Mouse (Mus musculus) ES-E14 (cell line): Measurements from ENCODE around the gene Lclat1. TPM values are rescaled to one million over a fixed set of nuclear protein-coding genes. Genes with fewer than 3 reads are reported as not detected.

Experiments
- DNase-seq: peaks from one replicate; pipeline ENCODE4 v3.0.0-alpha.2; 2013; ENCODE audit warnings: low read depth, low spot score
- H3K27ac ChIP-seq: 2 replicates; pipeline ENCODE4 v1.5.1; 2012; ENCODE audit warnings: low read depth, mild to moderate bottlenecking, low read length, moderate library complexity, mixed read lengths; ENCODE audit not compliant: poor library complexity, insufficient read depth, severe bottlenecking
- H3K36me3 ChIP-seq: 2 replicates; pipeline ENCODE4 v1.6.1; 2012; ENCODE audit warnings: mild to moderate bottlenecking, low read length, moderate library complexity, mixed read lengths; ENCODE audit not compliant: control insufficient read depth, poor library complexity, insufficient read depth, severe bottlenecking
- H3K4me1 ChIP-seq, 2 experiments: fragments of 150-350 bp in 1 of 2; sonication (generic) in 1 of 2; 2 replicates each; pipeline ENCODE4 v1.6.1; 2012; ENCODE audit warnings: low read length in 2 of 2, mild to moderate bottlenecking in 1 of 2, mixed read lengths in 1 of 2; ENCODE audit not compliant: control insufficient read depth in 2 of 2, insufficient read depth in 2 of 2, poor library complexity in 1 of 2
- H3K4me3 ChIP-seq, 2 experiments: fragments of 150-350 bp in 1 of 2; sonication (generic) in 1 of 2; 2 replicates each; pipeline ENCODE4 v1.5.1; 2012; ENCODE audit warnings: low read length in 2 of 2, low read depth in 1 of 2, mild to moderate bottlenecking in 1 of 2, mixed read lengths in 1 of 2; ENCODE audit not compliant: insufficient read depth in 1 of 2, poor library complexity in 1 of 2, severe bottlenecking in 1 of 2
- H3K9ac ChIP-seq: 2 replicates; pipeline ENCODE4 v1.6.1; 2012; ENCODE audit warnings: low read depth, mild to moderate bottlenecking, low read length, mixed read lengths; ENCODE audit not compliant: poor library complexity, insufficient read depth, severe bottlenecking
- H3K9me3 ChIP-seq: fragments of 150-350 bp; sonication (generic); 2 replicates; pipeline ENCODE4 v1.6.1; 2012; ENCODE audit warnings: low read depth, mild to moderate bottlenecking, low read length; ENCODE audit not compliant: control insufficient read depth, insufficient read depth
- CHD2 ChIP-seq: IDR thresholded peaks from 2 replicates; pipeline ENCODE4 v1.6.1; 2014; ENCODE audit warnings: mild to moderate bottlenecking, low read depth, low read length, inconsistent platforms
- HCFC1 ChIP-seq: IDR thresholded peaks from 2 replicates; pipeline ENCODE4 v1.6.1; 2012; ENCODE audit warnings: low read length, inconsistent platforms, borderline replicate concordance; ENCODE audit not compliant: insufficient read depth
- MAFK ChIP-seq: IDR thresholded peaks from 2 replicates; pipeline ENCODE4 v1.6.1; 2014; ENCODE audit warnings: mild to moderate bottlenecking, low read depth, low read length, inconsistent platforms; ENCODE audit not compliant: insufficient read depth
- ZC3H11A ChIP-seq: IDR thresholded peaks from 2 replicates; pipeline ENCODE4 v1.6.1; 2012; ENCODE audit warnings: low read depth, mild to moderate bottlenecking, inconsistent platforms, low read length, borderline replicate concordance
- ZNF384 ChIP-seq: IDR thresholded peaks from 2 replicates; pipeline ENCODE4 v1.6.1; 2012; ENCODE audit warnings: low read depth, low read length, inconsistent platforms
- in situ Hi-C, 2 experiments: fragments of 600-800 bp; cut with MboI; formaldehyde crosslinking; loops; one replicate each; pipeline ENCODE4 v1.15.1; 2025; ENCODE audit warnings: low sequenced_read_pairs in 2 of 2, inconsistent platforms in 1 of 2; ENCODE audit not compliant: unreplicated experiment in 2 of 2
- total RNA-seq: library from RNA; depleted of rRNA; stranded (reverse); fragments of 300-350 nt; gene quantifications from 2 replicates; pipeline ENCODE4 v1.2.3, GENCODE M21; 2012

Lclat1 gene
- total RNA-seq, 1 experiment: 8.6 TPM

DNA sequence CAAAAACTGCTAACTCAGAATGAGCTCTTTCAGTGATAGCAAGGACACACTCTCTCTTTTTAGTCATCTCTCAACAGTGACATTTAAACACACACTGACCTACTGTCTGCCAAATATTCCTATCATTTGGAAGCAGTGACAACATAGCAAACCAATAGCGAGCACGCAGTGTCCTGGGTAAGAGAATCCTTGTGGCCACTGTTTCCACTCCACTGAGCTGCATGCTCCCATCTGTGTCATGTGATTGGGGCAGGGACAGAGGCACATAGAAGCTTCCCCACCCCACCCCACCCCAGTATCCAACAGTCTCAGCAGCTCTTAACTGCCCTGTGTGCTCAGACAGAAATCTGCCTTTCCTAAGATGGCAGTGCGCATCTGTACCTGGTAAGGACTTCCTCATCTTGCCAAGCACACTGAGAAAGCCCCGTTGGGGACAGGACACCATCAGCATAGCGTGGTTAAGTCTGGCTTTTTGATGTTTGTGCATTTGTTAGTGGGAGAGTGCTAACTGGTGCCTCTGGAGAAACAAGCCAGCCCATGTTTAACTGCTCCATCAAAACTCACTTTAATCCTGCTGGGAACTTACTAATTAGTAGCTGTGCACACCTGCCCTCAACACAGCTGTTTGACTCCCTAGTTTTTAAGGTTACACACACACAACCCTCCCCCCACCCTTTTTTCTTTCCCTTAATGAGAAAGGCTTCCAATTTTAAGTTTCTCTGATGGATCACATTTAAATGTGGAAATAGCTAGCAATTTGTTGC, 133.5 kb downstream of the Lclat1 start:
- no peaks in the 10 kb centered on the region; the same call in 1 of the 2 replicates for H3K36me3 ChIP-seq
- no peak for DNase-seq
- H3K4me1 ChIP-seq: no peaks in the 10 kb centered on the region
- in situ Hi-C loops: no loop called here
- H3K9ac ChIP-seq: no peak overlapping the region
- TF ChIP-seq ZNF384 (no peak), HCFC1 (no peak), CHD2 (no peak), MAFK (no peak), ZC3H11A (no peak)
- H3K27ac ChIP-seq: no peak overlapping the region
- no peak overlapping the region for H3K4me3 ChIP-seq
- H3K9me3 ChIP-seq: no peaks in the 10 kb centered on the region

DNA sequence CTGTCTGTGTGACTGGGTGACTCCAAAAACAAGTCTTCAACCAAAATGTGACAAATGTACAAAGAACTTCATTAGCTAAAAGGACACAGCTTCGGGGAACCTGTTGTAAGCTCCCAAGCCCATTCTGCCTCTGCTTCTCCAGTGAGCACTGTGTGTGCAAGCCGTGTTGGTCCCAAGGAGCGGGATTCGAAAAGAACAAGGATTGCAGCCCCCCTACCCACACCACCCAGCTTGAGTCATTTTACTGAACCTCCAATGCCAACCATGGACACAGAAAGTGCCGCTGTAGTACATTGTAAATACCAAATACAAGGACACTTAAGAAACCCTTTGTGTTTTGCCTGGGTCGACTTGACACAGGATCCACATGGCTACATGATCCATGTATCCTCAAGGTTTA, 135.9 kb downstream of the Lclat1 start:
- in situ Hi-C loops: no loop called here
- H3K9me3 ChIP-seq: no peaks in the 10 kb centered on the region
- no peak overlapping the region for H3K4me3 ChIP-seq
- TF ChIP-seq ZNF384 (no peak), ZC3H11A (no peak), CHD2 (no peak)
- no peaks in the 10 kb centered on the region; the same call in 1 of the 2 replicates for H3K36me3 ChIP-seq
- no peak overlapping the region for H3K27ac ChIP-seq
- no peak for DNase-seq
- no peak overlapping the region for H3K9ac ChIP-seq
- H3K4me1 ChIP-seq: no peaks in the 10 kb centered on the region

DNA sequence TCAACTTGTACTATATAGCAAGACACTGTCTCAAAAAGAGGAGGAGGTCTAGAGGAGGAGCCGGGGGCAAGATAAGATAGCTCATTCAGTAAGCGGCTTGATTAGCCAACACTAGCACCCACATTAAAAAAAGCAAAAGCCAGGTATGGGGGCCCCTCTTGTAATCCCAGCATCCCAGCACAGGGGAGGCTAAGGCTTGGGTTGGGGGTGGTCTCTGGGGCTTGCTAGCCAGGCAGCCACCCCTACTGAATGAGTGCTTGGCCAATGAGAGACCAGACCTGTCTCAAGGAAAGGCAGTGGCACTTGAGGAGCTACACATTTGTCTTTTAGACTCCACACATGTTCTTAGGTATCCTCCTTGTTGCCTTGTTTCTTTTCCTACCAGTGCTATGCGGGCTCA, 136.8 kb downstream of the Lclat1 start:
- no peak overlapping the region for H3K9ac ChIP-seq
- in situ Hi-C loops: no loop called here

DNA sequence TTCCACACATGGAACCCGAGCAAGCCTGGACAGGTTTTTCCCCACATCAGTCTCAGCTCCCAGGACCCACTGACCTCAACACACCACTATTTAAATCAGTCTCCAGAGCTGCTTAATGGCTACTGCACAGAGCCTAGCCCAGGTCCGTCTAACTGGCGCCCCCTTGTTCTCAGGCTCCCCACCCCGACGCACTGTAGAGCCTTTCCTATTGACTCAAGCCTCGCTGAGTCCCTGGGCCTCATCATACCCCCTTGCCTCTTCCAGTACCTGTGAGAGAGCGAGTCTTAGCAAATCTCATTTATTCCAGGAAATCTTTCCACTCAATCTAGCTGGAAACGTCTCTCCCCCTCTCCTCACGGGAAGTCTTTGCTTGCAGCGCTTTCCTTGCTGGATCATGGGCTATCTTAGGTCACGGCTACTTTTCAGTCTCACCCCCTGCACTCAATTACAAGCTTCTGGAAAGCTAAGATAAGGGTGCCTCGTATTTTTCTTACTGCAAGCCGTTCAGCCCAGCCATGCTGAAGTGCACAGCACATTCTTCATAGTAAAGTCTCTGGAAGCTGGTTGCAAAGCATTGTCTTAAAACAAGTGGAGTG, 137.4 kb downstream of the Lclat1 start:
- in situ Hi-C loops: no loop called here
- Histone ChIP-seq H3K4me1 (no peaks in the 10 kb centered on the region), H3K9ac (no peak overlapping the region), H3K36me3 (no peaks in the 10 kb centered on the region), H3K4me3 (no peak overlapping the region), H3K9me3 (no peaks in the 10 kb centered on the region), H3K27ac (no peak overlapping the region)
- DNase-seq: no peak
- TF ChIP-seq ZNF384 (no peak), ZC3H11A (no peak), CHD2 (no peak), MAFK (no peak), HCFC1 (no peak)

More for the DNA sequence above, 136.8 kb downstream of the Lclat1 start:
- Histone ChIP-seq H3K36me3 (no peaks in the 10 kb centered on the region; the same call in 1 of the 2 replicates), H3K27ac (no peak overlapping the region), H3K4me1 (no peaks in the 10 kb centered on the region), H3K9me3 (no peaks in the 10 kb centered on the region), H3K4me3 (no peak overlapping the region)
- no peak for DNase-seq
- TF ChIP-seq ZC3H11A (no peak), ZNF384 (no peak), HCFC1 (no peak), MAFK (no peak), CHD2 (no peak)
